Mouse (Mus musculus) ovary, adult 18-20 months (tissue): ENCODE data around the gene Pex7.

Source experiments
- DNase-seq: peaks from one replicate; pipeline ENCODE4 v3.0.0; 2022; ENCODE audit warnings: low spot score, mixed read lengths

Pex7 gene

DNA sequence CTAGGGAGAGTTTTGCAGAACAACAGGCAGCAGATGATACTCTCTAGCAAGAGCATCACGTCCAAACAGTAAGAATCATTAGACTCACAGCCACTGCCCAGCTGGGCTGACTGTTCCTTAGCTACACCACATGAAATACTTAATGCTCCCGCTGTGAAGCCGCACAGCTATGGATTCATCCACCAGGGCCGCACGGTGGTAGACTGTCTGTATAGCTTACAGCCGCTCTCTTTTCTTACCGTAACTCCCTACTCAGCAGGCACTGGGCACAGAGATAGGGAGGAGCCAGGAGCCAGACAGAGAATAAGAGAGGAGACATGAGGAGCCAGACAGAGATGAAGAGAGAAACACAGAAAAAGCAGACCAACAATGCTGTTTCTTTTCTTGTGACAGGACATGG, 30.8 kb downstream of the Pex7 start:
- no peak for DNase-seq

DNA sequence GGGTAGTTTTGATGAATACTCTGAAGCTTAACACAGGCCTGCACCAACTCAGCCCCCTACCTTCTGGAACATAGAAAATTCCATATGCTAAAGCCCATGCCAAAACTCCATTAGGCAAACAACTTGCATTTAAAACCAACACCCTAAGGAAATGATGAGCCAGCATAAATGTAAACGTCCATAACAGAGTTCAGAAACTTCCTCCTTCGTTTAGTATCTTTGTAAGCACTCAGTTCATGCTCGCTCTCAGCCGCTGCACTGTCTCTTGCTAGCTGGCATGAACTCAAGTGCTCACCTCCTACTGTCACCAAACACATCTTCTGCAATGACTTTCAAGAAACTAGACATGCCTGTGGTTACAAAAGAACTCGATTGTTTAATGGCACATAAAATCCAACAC, 32.1 kb downstream of the Pex7 start:
- no peak for DNase-seq

DNA sequence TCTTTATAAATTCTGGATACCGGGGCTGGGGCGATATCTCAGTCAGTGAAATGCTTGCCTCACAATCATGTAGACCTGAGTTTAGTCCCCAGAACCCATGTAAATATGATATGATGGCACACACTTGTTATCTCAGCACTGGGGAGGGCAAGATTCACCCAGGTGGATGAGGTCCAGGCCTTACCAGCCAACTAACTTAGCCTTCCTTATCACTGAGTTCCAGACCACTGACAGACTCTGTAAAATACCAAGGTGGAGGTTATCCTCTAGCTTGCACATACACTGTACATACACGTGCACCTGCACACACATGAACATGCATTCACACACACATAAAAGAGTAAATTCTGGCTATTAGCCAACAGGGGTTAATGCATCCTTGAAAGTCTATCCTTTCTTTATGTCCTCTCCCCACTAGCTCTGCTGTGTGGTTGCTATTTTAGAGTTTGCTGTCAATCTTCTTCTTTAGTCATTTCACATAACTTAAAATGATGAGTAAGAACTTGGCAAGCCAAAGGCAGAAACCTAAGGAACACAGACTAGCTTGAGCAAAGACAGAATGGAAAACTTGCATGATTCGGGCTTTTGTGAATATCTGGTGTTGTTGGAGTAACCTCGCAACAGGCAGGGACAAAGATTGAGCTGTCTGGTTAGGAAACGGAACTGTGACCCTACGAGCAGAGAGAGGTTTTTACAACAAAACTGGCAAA, 51.7 kb downstream of the Pex7 start:
- no peak for DNase-seq

DNA sequence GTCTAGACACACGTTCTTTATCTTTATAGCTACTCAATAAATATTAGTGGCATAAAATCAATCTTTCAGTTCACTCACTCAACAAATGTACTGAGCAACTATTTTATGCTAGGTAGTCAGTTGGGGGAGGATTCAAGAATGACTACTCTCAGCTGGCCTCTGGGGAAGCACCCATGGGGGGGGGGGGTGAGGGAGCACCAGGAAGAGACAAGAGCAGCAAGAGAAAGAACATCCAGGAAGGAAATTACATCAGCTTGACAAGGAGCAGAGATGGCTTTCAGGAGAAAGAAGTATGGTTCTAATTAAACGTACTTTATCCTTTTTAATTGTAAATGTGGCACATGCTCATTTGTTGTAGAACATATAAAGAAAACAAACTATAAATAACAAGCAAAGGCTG, 53.9 kb downstream of the Pex7 start:
- DNase-seq = no peak

DNA sequence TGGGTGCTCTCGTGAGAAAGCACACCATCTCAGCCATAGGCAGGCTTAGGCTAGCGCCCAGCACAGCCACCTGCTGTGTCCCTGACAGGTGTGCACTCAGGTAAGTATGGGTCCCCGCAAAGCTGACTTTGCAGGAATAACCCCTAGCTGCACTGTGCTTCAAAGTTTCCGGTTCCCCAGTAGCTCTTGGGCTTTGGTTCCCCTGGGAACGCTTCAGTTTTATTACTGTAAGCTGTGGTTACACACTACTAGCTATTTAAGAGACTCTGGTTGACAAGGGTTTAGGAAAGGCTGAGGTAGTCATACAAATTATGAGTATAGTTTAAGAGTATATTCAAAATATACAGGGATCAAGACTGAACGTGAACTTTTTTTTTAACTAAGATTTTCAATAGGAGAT, 54.7 kb downstream of the Pex7 start:
- no peak for DNase-seq

DNA sequence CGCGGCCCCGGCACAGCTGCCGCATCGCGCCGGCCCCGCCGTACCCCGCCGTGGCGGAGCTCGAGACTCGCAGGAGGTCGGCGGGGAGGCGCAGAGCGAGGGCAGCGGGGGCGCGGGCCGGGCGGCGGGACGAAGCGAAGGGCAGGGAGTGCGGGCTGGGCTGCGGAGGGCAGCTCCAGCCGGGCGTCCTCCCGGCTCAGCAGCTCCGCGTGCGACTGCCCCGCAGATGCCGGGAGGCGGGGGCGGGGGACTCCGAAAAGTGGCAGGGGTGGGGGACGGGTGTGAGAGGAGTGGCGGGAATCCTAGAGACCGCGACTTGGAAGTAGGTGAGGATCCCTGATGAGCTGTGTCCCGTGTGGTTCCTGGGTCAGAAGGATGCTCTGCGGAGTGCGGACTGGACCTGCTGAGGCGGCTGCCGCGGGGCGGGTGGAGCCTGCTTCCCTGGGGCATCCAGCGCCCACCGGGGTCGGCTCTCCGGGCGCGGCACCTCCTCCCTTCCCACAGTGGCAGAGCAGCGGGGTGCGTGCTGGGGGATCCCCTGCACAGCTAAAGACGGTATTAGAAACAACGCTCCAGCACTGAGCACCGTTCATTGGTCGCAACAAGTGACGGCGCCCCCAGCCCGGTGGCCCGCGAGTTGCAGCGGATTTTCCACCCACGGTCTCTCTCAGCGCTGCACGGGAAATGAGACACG, 56.3 kb downstream of the Pex7 start, which contains the start of gene Slc35d3:
Slc35d3 (minus strand) TSS at position 462 of the 694 bp plus-strand sequence.
- DNase-seq = no peak

DNA sequence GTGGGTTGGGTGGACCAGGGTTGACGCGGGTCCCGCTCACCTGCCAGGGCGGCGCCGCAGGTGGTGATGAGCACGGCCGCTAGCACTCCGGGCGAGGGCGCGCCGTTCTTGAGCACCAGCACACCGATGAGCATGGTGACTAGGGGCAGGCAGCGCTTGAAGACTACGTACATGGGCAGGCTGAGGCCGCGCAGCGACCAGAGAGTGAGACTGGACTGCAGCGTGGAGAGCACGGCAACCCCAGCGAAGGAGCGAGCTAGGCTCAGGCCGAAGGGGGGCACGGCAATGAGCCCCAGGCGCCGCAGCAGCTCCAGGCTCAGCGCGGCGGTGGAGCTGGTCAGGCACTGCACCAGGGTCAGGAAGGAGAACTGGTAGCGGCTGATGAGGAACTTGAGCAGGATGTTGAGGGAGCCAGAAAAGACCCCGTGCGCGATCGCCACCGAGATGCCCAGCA, 56.9 kb downstream of the Pex7 start:
- DNase-seq = no peak

DNA sequence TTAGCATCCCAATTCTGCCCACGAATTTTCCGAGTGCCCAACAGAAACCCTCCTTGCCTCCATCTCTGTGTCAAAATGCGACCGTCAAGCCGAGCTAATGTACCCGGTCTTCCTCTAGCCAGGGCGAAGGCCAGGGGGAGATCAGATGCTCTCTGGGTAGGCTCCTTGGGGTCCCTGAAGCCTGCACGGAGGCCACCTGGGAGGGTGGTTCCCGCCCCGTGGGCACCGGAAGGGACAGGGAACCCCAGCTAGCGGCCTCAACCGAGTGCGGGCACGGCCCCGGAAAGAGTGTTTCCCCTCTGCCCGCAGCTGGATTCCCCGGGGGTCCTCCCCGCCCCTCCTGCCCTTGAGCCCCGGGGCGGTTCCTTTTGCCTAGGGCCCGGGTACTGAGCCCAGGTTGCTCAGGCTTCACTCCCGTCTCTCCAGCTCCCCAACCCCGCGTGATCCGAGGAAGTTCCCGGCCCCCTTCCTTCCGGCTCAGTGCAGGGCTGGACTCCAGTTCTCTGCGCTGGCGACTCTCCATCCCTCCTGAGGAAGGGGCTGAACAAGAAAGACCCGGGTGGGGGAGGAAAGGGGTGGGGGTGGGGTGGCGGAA, 57.6 kb downstream of the Pex7 start:
- no peak for DNase-seq

DNA sequence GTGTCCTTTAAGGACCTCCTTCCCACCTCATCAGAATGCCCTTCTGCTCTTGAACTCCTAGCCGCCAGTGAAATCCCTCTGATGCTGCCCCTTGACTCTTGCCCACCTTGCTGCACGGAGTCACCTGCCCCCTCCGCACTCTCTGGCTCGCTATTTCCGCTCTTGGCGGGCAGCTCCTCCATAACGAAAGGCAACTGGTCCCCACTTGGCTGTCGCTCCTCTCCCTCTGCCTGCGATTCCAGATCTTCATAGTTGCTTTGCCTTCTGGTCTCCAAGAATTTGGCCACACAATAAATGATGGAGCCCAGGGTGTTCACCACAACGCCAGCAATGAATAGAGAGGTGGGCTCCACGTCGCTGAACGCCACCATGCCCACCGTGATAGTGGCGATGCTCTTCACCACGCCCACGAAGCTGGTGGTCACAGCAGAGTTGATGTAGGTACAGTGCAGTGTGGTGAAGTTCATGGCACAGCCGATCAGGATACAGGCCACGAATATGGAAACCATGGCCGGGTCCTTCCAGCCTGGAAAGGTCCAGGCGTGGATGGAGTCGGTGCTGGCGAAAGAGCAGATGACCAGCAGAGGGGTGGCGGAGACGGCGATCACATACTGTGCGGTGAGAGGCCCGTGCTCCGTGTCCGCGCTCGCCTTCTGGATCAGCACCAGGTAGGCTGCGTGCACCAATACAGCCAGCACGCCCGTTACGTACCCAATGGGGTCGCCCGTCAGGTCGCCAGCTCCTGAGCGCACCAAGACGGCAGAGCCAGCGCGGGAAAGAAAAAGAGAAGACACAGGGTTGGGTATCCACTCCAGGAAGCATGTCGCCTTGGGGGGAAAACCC, 58.3 kb downstream of the Pex7 start:
- DNase-seq = no peak

DNA sequence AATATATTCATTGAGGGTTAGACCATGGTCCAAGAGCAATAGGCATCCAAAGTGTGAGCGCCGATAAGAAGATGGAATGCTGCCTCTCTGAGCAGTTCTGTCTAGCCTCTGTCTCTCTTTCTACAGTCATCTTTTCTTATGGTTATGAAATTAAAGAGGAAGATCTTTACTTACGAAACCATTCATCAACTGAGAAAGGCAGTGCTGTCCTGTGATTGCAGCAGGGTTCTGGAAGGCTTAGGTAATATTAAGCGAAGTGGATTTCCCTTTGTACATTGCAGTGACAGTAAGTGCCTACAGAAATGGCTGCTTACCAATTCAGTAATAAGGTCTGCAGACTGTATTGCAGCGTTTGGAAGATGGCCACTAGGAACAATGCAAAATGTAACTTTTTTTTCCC, 67.7 kb downstream of the Pex7 start:
- no peak for DNase-seq

DNA sequence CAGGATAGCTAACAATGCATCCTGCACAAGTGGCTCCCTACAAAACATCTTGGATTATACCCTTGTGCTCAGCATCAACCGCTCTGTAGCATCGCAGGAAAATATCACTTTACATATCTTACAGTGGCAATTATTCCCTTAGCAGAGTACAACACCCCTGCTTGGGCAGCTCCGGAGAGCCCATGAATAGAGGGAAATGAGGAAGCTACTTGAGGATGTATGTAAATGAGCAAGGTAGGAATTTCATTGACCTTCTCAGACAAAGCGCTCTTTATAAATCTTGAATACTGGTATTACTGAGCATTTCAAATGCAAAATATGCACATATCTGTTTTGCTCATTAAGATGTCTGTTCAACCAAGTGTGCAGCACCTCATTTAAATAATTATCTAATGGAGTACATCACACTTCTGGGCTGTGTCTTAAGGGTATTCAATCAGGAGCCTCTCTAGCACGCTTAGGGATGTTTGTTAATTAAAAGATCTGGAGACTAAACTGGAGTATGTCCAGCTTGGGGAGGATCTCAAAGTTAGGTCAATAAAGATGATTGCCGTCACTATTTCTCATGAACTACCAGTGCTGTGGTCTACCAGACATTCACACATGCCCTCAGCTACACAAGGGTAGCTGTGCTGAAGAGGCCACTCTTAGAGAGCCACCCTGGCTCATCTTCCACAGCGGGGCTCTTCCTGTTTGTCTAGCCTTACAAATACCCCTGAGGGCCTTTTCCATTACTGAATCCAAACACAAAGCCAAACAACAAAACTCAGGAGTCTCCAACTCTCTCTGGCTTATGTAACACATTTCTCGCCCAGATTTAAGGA, 71.4 kb downstream of the Pex7 start:
- no peak for DNase-seq

DNA sequence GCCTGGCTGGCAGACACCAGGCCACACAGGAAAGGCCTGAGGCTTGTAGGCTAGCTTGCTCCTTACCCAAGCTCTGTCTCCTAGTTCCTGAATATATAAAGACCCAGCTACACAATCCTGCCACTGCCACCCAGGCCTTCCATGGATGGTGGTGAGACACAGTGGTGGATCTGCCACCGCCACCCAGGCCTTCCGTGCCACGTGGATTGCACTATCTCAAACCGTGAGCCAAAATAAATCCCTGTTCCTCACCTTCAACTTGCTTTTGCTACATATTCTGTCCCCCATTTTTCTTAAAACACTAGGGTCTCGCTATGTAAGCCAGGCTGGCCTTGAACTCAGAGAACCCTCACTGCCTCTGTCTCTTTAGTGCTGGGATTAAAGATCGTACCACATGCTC, 73.3 kb downstream of the Pex7 start:
- no peak for DNase-seq

DNA sequence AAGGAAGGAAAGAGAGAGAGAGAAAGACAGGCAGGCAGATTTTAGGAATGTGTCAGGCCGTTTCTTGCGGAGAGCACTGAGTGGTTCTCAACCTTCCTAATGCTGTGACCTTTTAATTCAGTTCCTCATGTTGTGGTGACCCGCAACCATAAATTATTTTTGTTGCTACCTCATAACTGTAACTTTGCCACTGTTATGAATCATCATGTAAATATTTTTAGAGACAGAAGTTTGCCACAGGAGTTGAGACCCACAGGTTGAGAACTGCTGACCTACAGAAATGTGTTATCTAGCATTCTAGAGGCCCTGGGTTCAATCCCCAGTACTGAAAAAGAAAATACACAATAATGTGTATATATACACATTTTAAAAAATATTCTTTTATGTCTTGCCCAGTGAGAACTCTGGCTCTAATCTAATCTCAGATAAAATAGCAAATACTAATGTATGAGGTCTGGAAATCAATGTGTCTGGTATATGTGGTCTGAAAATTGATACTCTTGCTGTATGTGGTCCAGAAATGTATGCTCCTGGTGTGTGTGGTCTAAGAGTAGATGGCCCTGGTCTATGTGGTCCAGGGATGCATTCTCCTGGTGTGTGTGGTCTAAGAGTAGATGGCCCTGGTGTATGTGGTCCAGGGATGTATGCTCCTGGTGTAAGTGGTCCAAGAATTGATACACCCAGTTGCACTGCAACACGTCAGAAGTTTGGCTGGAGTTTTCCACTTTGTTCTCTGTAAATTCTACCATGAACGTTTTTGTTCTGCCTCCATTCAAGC, 76.2 kb downstream of the Pex7 start:
- no peak for DNase-seq

DNA sequence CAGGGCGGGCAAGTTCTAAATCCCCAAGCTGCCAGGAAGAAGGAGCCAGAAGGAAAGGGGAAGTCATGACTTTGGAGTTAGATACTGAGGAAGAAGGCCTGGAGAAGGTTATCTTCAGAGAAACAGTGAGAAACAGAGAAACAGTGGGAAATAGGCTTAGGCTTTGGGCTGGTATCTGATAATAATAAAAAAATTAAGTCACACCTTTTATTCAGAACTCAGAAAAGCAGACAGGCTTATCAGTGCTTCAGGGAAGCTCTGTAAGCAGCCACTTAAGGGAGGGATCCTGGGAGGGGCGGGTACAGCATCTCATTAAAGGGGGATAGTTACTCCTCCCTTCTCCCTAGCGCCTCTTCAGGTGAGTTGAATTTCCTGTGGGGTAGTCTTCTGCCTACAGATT, 86.5 kb downstream of the Pex7 start:
- DNase-seq = no peak

DNA sequence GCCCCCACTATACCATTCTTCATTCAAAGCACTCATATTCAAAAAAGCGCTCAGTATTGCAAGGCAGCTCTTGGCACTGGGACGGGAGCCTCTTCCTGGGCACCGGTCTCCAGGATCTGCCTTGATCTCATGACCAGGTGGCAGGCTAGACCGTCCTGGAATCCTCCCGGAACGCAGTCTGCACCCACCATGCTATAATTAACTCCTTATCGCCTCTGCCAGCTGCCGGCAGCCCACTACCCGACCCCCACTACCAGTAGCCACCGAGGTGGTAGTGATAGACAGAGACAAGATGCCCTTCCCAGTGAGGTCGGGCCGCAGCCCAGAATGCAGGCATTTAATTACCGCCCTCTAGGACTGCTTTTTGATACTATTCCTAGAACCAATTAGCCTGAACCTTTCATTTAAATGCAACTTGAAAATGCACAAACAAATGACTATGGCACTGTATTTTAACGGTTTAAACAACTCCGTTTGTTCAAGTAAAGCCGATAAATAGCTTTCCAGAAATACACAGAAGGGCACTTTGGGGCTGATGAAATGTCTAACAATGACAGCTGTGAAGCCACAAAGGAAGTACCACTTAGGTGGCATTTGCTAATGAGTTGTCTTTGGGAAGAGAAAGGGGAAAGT, 88.7 kb downstream of the Pex7 start:
- no peak for DNase-seq

DNA sequence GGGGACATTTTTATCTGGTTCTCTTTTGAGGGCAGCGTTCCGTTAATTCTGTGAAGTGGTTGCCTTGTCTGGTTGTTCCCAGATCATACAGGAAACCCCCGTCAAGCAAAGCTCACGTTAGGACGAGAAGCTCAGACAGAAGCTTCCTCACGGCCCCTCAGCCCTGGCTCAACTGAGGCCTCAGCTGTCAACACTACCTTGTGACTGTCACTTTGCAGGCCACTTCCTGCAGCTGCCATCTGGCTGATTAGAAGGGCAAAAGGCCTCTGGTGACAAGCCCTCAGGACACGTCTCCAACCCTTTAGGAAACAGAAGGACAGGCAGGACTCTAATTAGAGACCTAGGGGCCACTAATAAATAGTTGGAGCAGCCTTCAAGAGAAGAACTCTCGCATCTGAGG, 92.1 kb downstream of the Pex7 start:
- DNase-seq = no peak

DNA sequence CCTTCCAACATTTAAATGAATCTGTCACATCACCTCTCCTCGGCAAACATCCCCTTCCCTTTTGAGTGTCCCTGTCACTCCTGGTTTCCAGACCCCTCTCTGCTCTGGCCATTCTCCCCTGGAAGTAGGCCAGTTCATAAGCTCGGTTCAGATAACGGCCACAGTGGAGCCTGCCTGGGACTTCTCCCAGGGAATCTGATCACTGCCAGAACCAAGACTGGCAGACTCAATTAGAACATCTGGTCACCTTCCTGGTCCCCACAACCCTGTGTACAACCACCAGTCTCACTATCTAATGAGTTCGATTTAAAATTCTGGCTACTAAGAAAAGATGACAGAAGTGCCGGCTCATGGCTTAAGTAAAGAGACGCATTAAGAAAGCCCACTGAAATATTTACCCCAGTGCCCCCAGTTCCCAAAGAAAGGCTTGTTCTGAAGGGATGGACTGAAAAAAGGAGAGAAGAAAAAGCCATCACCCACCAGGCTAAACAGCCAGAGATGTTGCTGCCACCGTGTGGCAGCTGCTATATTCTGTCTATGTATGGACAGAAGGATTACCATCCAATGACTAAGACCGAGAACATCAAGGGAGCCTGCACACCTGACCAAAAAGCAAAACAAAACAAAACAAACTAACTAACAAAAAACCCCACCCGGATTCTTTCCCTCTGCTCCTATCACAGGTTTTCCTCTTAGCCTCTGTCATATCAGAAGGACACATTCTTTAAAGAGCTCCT, 95.9 kb downstream of the Pex7 start:
- no peak for DNase-seq

DNA sequence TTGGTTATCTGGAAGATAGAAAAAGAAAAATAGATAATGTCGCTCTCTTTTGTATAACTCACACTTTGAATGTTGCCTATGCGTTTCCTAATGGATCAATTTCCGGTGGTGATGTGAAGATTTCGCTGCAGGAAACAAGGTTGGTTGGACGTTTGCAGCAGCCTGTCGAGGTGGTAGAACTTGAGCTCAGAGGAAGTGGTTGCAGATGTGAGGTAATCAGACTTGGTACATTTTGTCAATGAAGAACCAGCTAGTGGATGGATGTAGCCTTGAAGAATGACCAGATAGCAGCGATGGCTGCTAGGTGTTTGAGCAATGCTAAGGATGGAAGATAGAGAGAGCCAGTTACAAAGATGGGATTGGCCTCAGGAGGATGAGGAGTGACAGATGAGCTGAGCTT, 102.7 kb downstream of the Pex7 start:
- no peak for DNase-seq
